Mouse (Mus musculus) embryonic fibroblast, embryonic 13.5 days (primary cell): ENCODE measurements around the gene Isoc2a.

Source experiments
- CTCF ChIP-seq: IDR thresholded peaks from 2 replicates; pipeline ENCODE4 v1.5.1; 2011; ENCODE audit warnings: mild to moderate bottlenecking, control low read depth, low read length, moderate library complexity, borderline replicate concordance; ENCODE audit not compliant: insufficient read depth
- POLR2A ChIP-seq: IDR thresholded peaks from 2 replicates; pipeline ENCODE4 v1.6.1; 2011; ENCODE audit warnings: low read depth, mild to moderate bottlenecking, control low read depth, low read length, moderate library complexity

DNA sequence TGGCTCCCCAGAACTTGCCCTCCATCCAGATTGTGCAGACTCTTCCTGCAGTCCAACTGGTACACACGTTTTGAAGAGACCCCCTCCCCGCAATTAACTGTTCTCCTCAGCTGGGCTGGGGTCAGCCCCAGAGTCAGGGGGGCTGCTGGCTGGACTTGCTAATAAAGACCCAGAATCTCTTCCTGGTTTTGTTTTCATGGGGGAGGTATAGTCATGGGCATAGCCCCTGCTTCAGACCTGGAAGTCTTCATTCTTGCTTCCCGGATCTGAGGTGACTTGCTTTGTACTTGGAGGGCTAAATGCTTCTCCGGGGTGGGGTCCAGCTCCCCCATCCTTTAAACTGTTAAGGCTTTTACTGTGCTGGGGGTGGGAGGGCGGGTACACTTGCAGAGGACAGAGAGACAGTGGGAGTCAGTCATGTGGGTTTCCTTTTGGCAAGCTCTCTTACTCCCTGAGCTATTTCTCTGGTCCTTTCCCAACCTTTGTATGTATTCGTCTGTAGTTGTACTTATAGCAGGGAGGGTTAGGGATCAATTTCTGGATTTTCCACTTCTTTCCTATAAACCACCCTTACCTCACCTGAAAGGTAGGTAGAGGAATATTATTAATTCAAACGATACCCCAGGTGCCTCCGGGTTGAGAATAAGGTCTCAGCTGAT, 45.0 kb downstream of the Isoc2a start, which contains the start of gene Nat14:
- TF ChIP-seq CTCF (no peak), POLR2A (no peak; the same call in 1 of the 2 replicates)
